Mouse (Mus musculus) cerebellum, adult 2 months (tissue): ENCODE measurements around the gene Cox7a2. TPM values are rescaled to one million over a fixed set of nuclear protein-coding genes. Genes with fewer than 3 reads are reported as not detected.

ENCODE experiments used
- DNase-seq, 2 experiments: peaks; one replicate each; pipeline ENCODE4 v3.0.0; 2021
- H3K27ac ChIP-seq: fragments of 200-500 bp; 2 replicates; pipeline ENCODE4 v1.5.1; 2012; ENCODE audit warnings: low read length, control low read depth, inconsistent platforms; ENCODE audit not compliant: insufficient read depth
- H3K27me3 ChIP-seq: fragments of 200-500 bp; 2 replicates; pipeline ENCODE4 v1.6.1; 2012; ENCODE audit warnings: inconsistent platforms, mild to moderate bottlenecking, low read length, moderate library complexity; ENCODE audit not compliant: control insufficient read depth, insufficient read depth
- H3K4me1 ChIP-seq: fragments of 200-500 bp; 2 replicates; pipeline ENCODE4 v1.6.1; 2011; ENCODE audit warnings: low read length; ENCODE audit not compliant: control insufficient read depth, insufficient read depth
- H3K4me3 ChIP-seq: fragments of 200-500 bp; replicated peaks from 2 replicates; pipeline ENCODE3; 2011; ENCODE audit warnings: mild to moderate bottlenecking, low read depth, low read length, control low read depth; ENCODE audit not compliant: insufficient read depth
- CTCF ChIP-seq: fragments of 200-500 bp; IDR thresholded peaks from 2 replicates; pipeline ENCODE4 v1.5.1; 2011; ENCODE audit warnings: low read depth, mild to moderate bottlenecking, control low read depth, low read length, moderate library complexity, borderline replicate concordance; ENCODE audit not compliant: insufficient read depth
- POLR2A ChIP-seq: fragments of 200-500 bp; IDR thresholded peaks from 2 replicates; pipeline ENCODE4 v1.6.1; 2011; ENCODE audit warnings: low read length, control low read depth, borderline replicate concordance; ENCODE audit not compliant: insufficient read depth
- WGBS: fragments of 180-500 bp; shearing (Covaris S2); methylation state at CpG from one replicate; pipeline ENCODE4 v1.1.7; 2018; 5-methylcytosine and 5-hydroxymethylcytosine counted together
- polyA plus RNA-seq: library from polyadenylated mRNA; depleted of rRNA; stranded (reverse); fragments of >200 nt; gene quantifications from 2 replicates; pipeline ENCODE4 v1.2.3, GENCODE M21; 2012

The Cox7a2 gene
- polyA plus RNA-seq, 1 experiment, result 707 TPM

- Histone ChIP-seq H3K27me3 (no peaks in the 10 kb centered on the region), H3K4me3 (peak within 1 kb of the TSS; percentile 97), H3K27ac (peak within 1 kb of the TSS; percentile 55), H3K4me1 (no peaks in the 10 kb centered on the region)
- under 1% methylated on average over 91 of the region's 91 CpGs for WGBS
- DNase-seq, result peak; percentile 96 to 98
- no peak for TF ChIP-seq CTCF
- TF ChIP-seq POLR2A, result peak; percentile 76
Measured at GRCm38 (mm10) chr9:79792841-79793835, 33.5 kb upstream of the Cox7a2 start, which contains the start of gene Tmem30a. Gene Tmem30a, minus strand, starts transcription at chr9:79793507.

- Histone ChIP-seq H3K4me1 (0 out of 2 replicates have a peak, but pooled peaks cover 3% of the 10 kb centered on the region), H3K4me3 (no peak overlapping the region), H3K27ac (no peak overlapping the region), H3K27me3 (no peaks in the 10 kb centered on the region)
- WGBS, result 34% methylated on average over 2 of the region's 2 CpGs
- DNase-seq, result no peak
- no peak for TF ChIP-seq CTCF
- TF ChIP-seq POLR2A, result no peak
Measured at GRCm38 (mm10) chr9:79785794-79786085, 26.1 kb upstream of the Cox7a2 start.

- TF ChIP-seq CTCF, result no peak
- TF ChIP-seq POLR2A, result no peak
- Histone ChIP-seq H3K27me3 (no peaks in the 10 kb centered on the region), H3K4me3 (no peak overlapping the region), H3K27ac (no peak overlapping the region), H3K4me1 (0 out of 2 replicates have a peak, but pooled peaks cover 3% of the 10 kb centered on the region)
- 91% methylated on average over 2 of the region's 2 CpGs for WGBS
- no peak for DNase-seq
Measured at GRCm38 (mm10) chr9:79784934-79785793, 25.5 kb upstream of the Cox7a2 start.

GRCm38 (mm10) chr9:79784439-79784838 is 24.8 kb upstream of the Cox7a2 start:
- WGBS, result 69% methylated on average over 3 of the region's 3 CpGs
- no peak overlapping the region for H3K4me3 ChIP-seq
- no peak for TF ChIP-seq CTCF
- TF ChIP-seq POLR2A, result no peak

GRCm38 (mm10) chr9:79779354-79779753 is 19.7 kb upstream of the Cox7a2 start:
- H3K27ac ChIP-seq, result no peak overlapping the region
- TF ChIP-seq POLR2A (no peak), CTCF (no peak)
- DNase-seq, result no peak

More at GRCm38 (mm10) chr9:79784439-79784838, 24.8 kb upstream of the Cox7a2 start:
- Histone ChIP-seq H3K27me3 (no peaks in the 10 kb centered on the region), H3K4me1 (0 out of 2 replicates have a peak, but pooled peaks cover 3% of the 10 kb centered on the region), H3K27ac (no peak overlapping the region)
- DNase-seq, result no peak

GRCm38 (mm10) chr9:79766991-79767545 is 7.4 kb upstream of the Cox7a2 start:
- TF ChIP-seq CTCF, result no peak
- TF ChIP-seq POLR2A, result no peak
- Histone ChIP-seq H3K27ac (no peak overlapping the region), H3K27me3 (no peaks in the 10 kb centered on the region), H3K4me3 (no peak overlapping the region), H3K4me1 (no peaks in the 10 kb centered on the region)
- WGBS, result 94% methylated on average over 5 of the region's 5 CpGs
- DNase-seq, result no peak

More at GRCm38 (mm10) chr9:79779354-79779753, 19.7 kb upstream of the Cox7a2 start:
- WGBS, result 75% methylated on average over 2 of the region's 2 CpGs
- H3K4me3 ChIP-seq, result no peak overlapping the region
- H3K27me3 ChIP-seq, result no peaks in the 10 kb centered on the region
- no peaks in the 10 kb centered on the region for H3K4me1 ChIP-seq

- 89% methylated on average over 4 of the region's 4 CpGs for WGBS
- DNase-seq, result no peak
- Histone ChIP-seq H3K27me3 (no peaks in the 10 kb centered on the region), H3K4me3 (no peak overlapping the region), H3K4me1 (no peaks in the 10 kb centered on the region), H3K27ac (no peak overlapping the region)
- no peak for TF ChIP-seq POLR2A
- no peak for TF ChIP-seq CTCF
Measured at GRCm38 (mm10) chr9:79765329-79765728, 5.7 kb upstream of the Cox7a2 start.
